11 mouse cellular contexts compared by ENCODE assay signal in the genomic region with DNA sequence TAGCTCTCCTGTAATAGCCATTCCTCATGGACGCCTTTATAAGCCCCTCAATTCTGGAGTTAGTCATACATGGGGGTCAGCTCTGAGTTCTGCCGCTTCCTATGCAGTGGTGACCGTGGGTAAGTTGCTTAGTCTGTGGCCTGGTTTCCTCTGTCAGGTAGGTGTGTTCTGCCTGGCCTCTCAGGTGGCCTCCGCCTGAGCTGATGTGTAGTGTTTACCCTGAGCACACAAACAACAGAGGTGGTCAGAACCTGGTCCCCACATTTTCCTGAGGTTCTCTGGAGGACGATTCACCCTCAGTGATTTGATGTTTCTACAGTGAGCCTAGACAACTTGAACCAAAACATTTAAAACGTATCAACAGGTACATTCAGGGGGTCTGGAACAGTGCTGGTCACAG. TPM values are rescaled to one million over a fixed set of nuclear protein-coding genes. Genes with fewer than 3 reads are reported as not detected.
DNase-seq lines count a peak whose midpoint lies in the region; ATAC-seq and TF ChIP-seq lines count a peak whose summit lies in the region.
"Had no signal": no experiment of that assay in that cellular context is flagged by ENCODE, and none has a peak within 500 bp of the region (broad histone marks: within the 10 kb centered on the region; RNA-seq: fewer than 3 reads in every experiment).

No protein-coding gene starts in this region.

- TF ChIP-seq CTCF in ES-Bruce4 (IDR thresholded peaks at IDR 0.05; ENCODE audit: low read depth, low read length) = no peak

- DNase-seq in kidney, adult 8-10 months = no peak
- DNase-seq in embryonic facial prominence, embryonic 10.5 days (ENCODE audit: low spot score) = no peak
- DNase-seq in adrenal gland, postnatal 10 days = no peak
- DNase-seq in layer of hippocampus, postnatal 36 days = no peak
- DNase-seq: cerebellum, adult 8-10 months; thymus, postnatal 36 days had no signal

- peak overlapping the region; percentile 23; the same call in 1 of the 2 replicates for H3K4me2 ChIP-seq in kidney, embryonic 14.5 days (replicated peaks; ENCODE audit: low read depth, low read length)
- peak overlapping the region; percentile 45 for H3K4me2 ChIP-seq in liver, embryonic 16.5 days (ENCODE audit: low read depth, low read length)

- H3K27ac ChIP-seq in kidney, embryonic 14.5 days (ENCODE audit: low read depth, low read length) = peak overlapping the region; percentile 90
- H3K27ac ChIP-seq in ES-Bruce4 (ENCODE audit: insufficient read depth, low read length) = peak overlapping the region; percentile 95
- H3K27ac ChIP-seq in embryonic facial prominence, embryonic 10.5 days (replicated peaks) = peak overlapping the region; percentile 78; the same call in 1 of the 2 replicates
- peak overlapping the region; percentile 86 for H3K27ac ChIP-seq in liver, embryonic 16.5 days (ENCODE audit: low read length)

- no peaks in the 10 kb centered on the region for H3K9me3 ChIP-seq in kidney, embryonic 14.5 days (ENCODE audit: control insufficient read depth, low read length)
- H3K9me3 ChIP-seq in ES-Bruce4 (replicated peaks; ENCODE audit: control insufficient read depth, insufficient read depth, low read length, poor library complexity, severe bottlenecking) = no peaks in the 10 kb centered on the region
- H3K9me3 ChIP-seq in embryonic facial prominence, embryonic 10.5 days = no peaks in the 10 kb centered on the region
- H3K9me3 ChIP-seq in liver, embryonic 16.5 days (replicated peaks; ENCODE audit: control insufficient read depth, low read length) = no peaks in the 10 kb centered on the region

- TF ChIP-seq POLR2A in ES-Bruce4 (IDR thresholded peaks at IDR 0.05; ENCODE audit: insufficient read depth, low read length) = no peak

- no peak for ATAC-seq in kidney, embryonic 14.5 days (ENCODE audit: low FRiP score, low TSS enrichment)
- ATAC-seq in liver, embryonic 16.5 days (ENCODE audit: low read depth) = peak; percentile 72
- ATAC-seq: forebrain, embryonic 14.5 days had no signal

- no peak overlapping the region for H3K9ac ChIP-seq in kidney, embryonic 14.5 days (ENCODE audit: low read depth, low read length)
- H3K9ac ChIP-seq in ES-Bruce4 (ENCODE audit: low read depth, poor library complexity, severe bottlenecking) = peak overlapping the region; percentile 33; the same call in 1 of the 2 replicates
- H3K9ac ChIP-seq in liver, embryonic 16.5 days (ENCODE audit: low read depth, low read length) = peak overlapping the region; percentile 40; the same call in 1 of the 2 replicates

- H3K4me1 ChIP-seq in kidney, embryonic 14.5 days (ENCODE audit: control insufficient read depth, insufficient read depth, low read length) = peaks cover 70% of the 10 kb centered on the region
- peaks cover 25% of the 10 kb centered on the region for H3K4me1 ChIP-seq in ES-Bruce4 (ENCODE audit: control insufficient read depth, insufficient read depth, low read length)
- peaks cover 92% of the 10 kb centered on the region for H3K4me1 ChIP-seq in embryonic facial prominence, embryonic 10.5 days
- peaks cover 42% of the 10 kb centered on the region for H3K4me1 ChIP-seq in liver, embryonic 16.5 days (ENCODE audit: control insufficient read depth, low read depth, low read length)

- H3K27me3 ChIP-seq in kidney, embryonic 14.5 days (ENCODE audit: control insufficient read depth, insufficient read depth, low read length) = no peaks in the 10 kb centered on the region
- no peaks in the 10 kb centered on the region for H3K27me3 ChIP-seq in ES-Bruce4 (ENCODE audit: control insufficient read depth, insufficient read depth, low read length, poor library complexity, severe bottlenecking)
- H3K27me3 ChIP-seq in embryonic facial prominence, embryonic 10.5 days (replicated peaks; ENCODE audit: low read depth, poor library complexity, severe bottlenecking) = peaks cover 74% of the 10 kb centered on the region
- no peaks in the 10 kb centered on the region for H3K27me3 ChIP-seq in liver, embryonic 16.5 days (ENCODE audit: control insufficient read depth, insufficient read depth, low read depth, low read length)

- H3K4me3 ChIP-seq in kidney, embryonic 14.5 days (ENCODE audit: low read length) = no peak overlapping the region
- peak overlapping the region; percentile 36; the same call in 1 of the 2 replicates for H3K4me3 ChIP-seq in ES-Bruce4 (ENCODE audit: low read depth, low read length)
- peak overlapping the region; percentile 26; the same call in 1 of the 2 replicates for H3K4me3 ChIP-seq in embryonic facial prominence, embryonic 10.5 days
- peak overlapping the region; percentile 12; the same call in 1 of the 2 replicates for H3K4me3 ChIP-seq in liver, embryonic 16.5 days (ENCODE audit: low read depth, low read length)

- H3K36me3 ChIP-seq in kidney, embryonic 14.5 days (ENCODE audit: control insufficient read depth, insufficient read depth, low read length) = no peaks in the 10 kb centered on the region
- H3K36me3 ChIP-seq in ES-Bruce4 (ENCODE audit: control insufficient read depth, insufficient read depth, low read length, poor library complexity, severe bottlenecking) = no peaks in the 10 kb centered on the region
- no peaks in the 10 kb centered on the region for H3K36me3 ChIP-seq in embryonic facial prominence, embryonic 10.5 days (replicated peaks)
- H3K36me3 ChIP-seq in liver, embryonic 16.5 days (ENCODE audit: control insufficient read depth, insufficient read depth) = no peaks in the 10 kb centered on the region

- 50% methylated on average over 6 of the region's 6 CpGs for WGBS in kidney, embryonic 14.5 days
- WGBS in embryonic facial prominence, embryonic 10.5 days = 58% methylated on average over 6 of the region's 6 CpGs
- WGBS in liver, embryonic 16.5 days (ENCODE audit: insufficient replicate concordance) = 56% methylated on average over 6 of the region's 6 CpGs

- TF ChIP-seq EP300 in ES-Bruce4 (IDR thresholded peaks at IDR 0.05; ENCODE audit: insufficient read depth, low read depth, low read length) = no peak

RNA-seq across cellular contexts. Expression of gene Llgl2, which starts 8.2 kb away (rescaled TPM):
- polyA plus RNA-seq in kidney, embryonic 14.5 days (2014; fragmentation: Nextera tagmentation; extraction: Ambion mirVana) = 24.3 and 28.7 TPM in 2 replicates
- polyA plus RNA-seq in ES-Bruce4 (2011; ENCODE audit: insufficient read depth, insufficient read length, low read depth, missing spikeins) = 92.1 and 99.1 TPM in 2 replicates
- polyA plus RNA-seq in embryonic facial prominence, embryonic 10.5 days (2016; fragmentation: Nextera tagmentation; extraction: Ambion mirVana) = 15.3 and 15.5 TPM in 2 replicates
- polyA plus RNA-seq in liver, embryonic 16.5 days (2015; fragmentation: Nextera tagmentation; extraction: Ambion mirVana) = 14.4 and 15.6 TPM in 2 replicates
- total RNA-seq in adrenal gland, postnatal 10 days (2021) = 10 to 100 TPM; 12.7 to 14.0 TPM
- total RNA-seq in layer of hippocampus, postnatal 36 days (2021) = 1 to 10 TPM; 1.2 to 2.4 TPM

RNA-seq across cellular contexts. Expression of gene Tsen54, which starts 17.5 kb away (rescaled TPM):
- polyA plus RNA-seq in kidney, embryonic 14.5 days (2014; fragmentation: Nextera tagmentation; extraction: Ambion mirVana) = 26.2 and 34.9 TPM in 2 replicates
- 26.9 and 30.2 TPM in 2 replicates for polyA plus RNA-seq in ES-Bruce4 (2011; ENCODE audit: insufficient read depth, insufficient read length, low read depth, missing spikeins)
- 40.3 and 40.6 TPM in 2 replicates for polyA plus RNA-seq in embryonic facial prominence, embryonic 10.5 days (2016; fragmentation: Nextera tagmentation; extraction: Ambion mirVana)
- polyA plus RNA-seq in liver, embryonic 16.5 days (2015; fragmentation: Nextera tagmentation; extraction: Ambion mirVana) = 10.2 and 12.4 TPM in 2 replicates
- 10 to 100 TPM; 13.8 to 19.4 TPM for total RNA-seq in adrenal gland, postnatal 10 days (2021)
- total RNA-seq in layer of hippocampus, postnatal 36 days (2021) = 10 to 100 TPM; 12.0 to 12.7 TPM

RNA-seq across cellular contexts. Expression of gene Caskin2, which starts 18.6 kb away (rescaled TPM):
- polyA plus RNA-seq in kidney, embryonic 14.5 days (2014; fragmentation: Nextera tagmentation; extraction: Ambion mirVana) = 14.2 and 17.5 TPM in 2 replicates
- 10.5 and 12.1 TPM in 2 replicates for polyA plus RNA-seq in ES-Bruce4 (2011; ENCODE audit: insufficient read depth, insufficient read length, low read depth, missing spikeins)
- polyA plus RNA-seq in embryonic facial prominence, embryonic 10.5 days (2016; fragmentation: Nextera tagmentation; extraction: Ambion mirVana) = 20.3 and 20.4 TPM in 2 replicates
- polyA plus RNA-seq in liver, embryonic 16.5 days (2015; fragmentation: Nextera tagmentation; extraction: Ambion mirVana) = 5.1 and 6.1 TPM in 2 replicates
- total RNA-seq in adrenal gland, postnatal 10 days (2021) = 10 to 100 TPM; 43.3 to 47.0 TPM
- 10 to 100 TPM; 19.5 to 19.6 TPM for total RNA-seq in layer of hippocampus, postnatal 36 days (2021)

RNA-seq across cellular contexts. Expression of gene Myo15b, which starts 26.1 kb away (rescaled TPM):
- polyA plus RNA-seq in kidney, embryonic 14.5 days (2014; fragmentation: Nextera tagmentation; extraction: Ambion mirVana) = 2.8 and 5.5 TPM in 2 replicates
- 1.6 and 4.2 TPM in 2 replicates for polyA plus RNA-seq in ES-Bruce4 (2011; ENCODE audit: insufficient read depth, insufficient read length, low read depth, missing spikeins)
- 0.07 and 0.16 TPM in 2 replicates for polyA plus RNA-seq in embryonic facial prominence, embryonic 10.5 days (2016; fragmentation: Nextera tagmentation; extraction: Ambion mirVana)
- 0.34 and 1.5 TPM in 2 replicates for polyA plus RNA-seq in liver, embryonic 16.5 days (2015; fragmentation: Nextera tagmentation; extraction: Ambion mirVana)
- total RNA-seq in adrenal gland, postnatal 10 days (2021) = 1 to 10 TPM in 1 of 2 experiments, under 1 TPM in 1; 0.91 to 1.2 TPM
- under 1 TPM in 1 of 2 experiments, not detected in 1; 0.20 TPM for total RNA-seq in layer of hippocampus, postnatal 36 days (2021)
- total RNA-seq: monocyte, adult 5-6 weeks had no signal
- polyA plus RNA-seq: forebrain, embryonic 14.5 days had no signal
